Mouse (Mus musculus) lung, embryonic 14.5 days (tissue): Measurements from ENCODE around the gene Lrrc57. TPM values are rescaled to one million over a fixed set of nuclear protein-coding genes. Genes with fewer than 3 reads are reported as not detected.

Source experiments
- ATAC-seq: fragments of 200-750 bp; cut with Nextera tagmentation; 2 replicates; pipeline ENCODE4 v1.8.0; 2017; ENCODE audit warnings: mild to moderate bottlenecking, moderate TSS enrichment, moderate library complexity; ENCODE audit not compliant: insufficient read depth
- DNase-seq: peaks from one replicate; pipeline ENCODE4 v3.0.0-alpha.2; 2015
- H3K27ac ChIP-seq: fragments of 300-500 bp; sonication (generic); 2 replicates; pipeline ENCODE4 v1.5.1; 2014; ENCODE audit warnings: low read depth, mild to moderate bottlenecking, moderate library complexity
- H3K27me3 ChIP-seq: fragments of 300-500 bp; sonication (generic); 2 replicates; pipeline ENCODE4 v1.6.1; 2014; ENCODE audit warnings: low read length, control low read depth; ENCODE audit not compliant: insufficient read depth
- H3K36me3 ChIP-seq: fragments of 300-500 bp; sonication (generic); 2 replicates; pipeline ENCODE4 v1.6.1; 2014; ENCODE audit warnings: control low read depth; ENCODE audit not compliant: insufficient read depth
- H3K4me1 ChIP-seq: fragments of 300-500 bp; sonication (generic); 2 replicates; pipeline ENCODE4 v1.6.1; 2014; ENCODE audit warnings: antibody characterized with exemption, control low read depth; ENCODE audit not compliant: insufficient read depth
- H3K4me2 ChIP-seq: fragments of 300-500 bp; sonication (generic); 2 replicates; pipeline ENCODE4 v1.6.1; 2014; ENCODE audit warnings: mild to moderate bottlenecking
- H3K4me3 ChIP-seq: fragments of 300-500 bp; sonication (generic); 2 replicates; pipeline ENCODE4 v1.5.1; 2014; ENCODE audit warnings: low read depth, low read length
- H3K9ac ChIP-seq: fragments of 300-500 bp; sonication (generic); 2 replicates; pipeline ENCODE4 v1.6.1; 2014
- H3K9me3 ChIP-seq: fragments of 300-500 bp; sonication (generic); 2 replicates; pipeline ENCODE4 v1.6.1; 2016; ENCODE audit warnings: low read depth, low read length, control low read depth
- CTCF ChIP-seq: IDR thresholded peaks from 2 replicates; pipeline ENCODE4 v1.5.1; 2016; ENCODE audit warnings: antibody characterized with exemption, low read depth
- WGBS: fragments of 180-500 bp; shearing (Covaris S2); extraction: QIAGEN DNeasy Blood & Tissue Kit; methylation state at CpG from one replicate; pipeline ENCODE4 v1.1.7; 2014; 5-methylcytosine and 5-hydroxymethylcytosine counted together
- polyA plus RNA-seq: library from polyadenylated mRNA; unstranded; fragments of >200 nt; fragmentation: Nextera tagmentation; extraction: Ambion mirVana; gene quantifications from 2 replicates; pipeline ENCODE4 v1.2.1, GENCODE M21; 2014

Lrrc57 gene
- polyA plus RNA-seq, 1 experiment from 2014 or later, result 23.5 TPM

DNA sequence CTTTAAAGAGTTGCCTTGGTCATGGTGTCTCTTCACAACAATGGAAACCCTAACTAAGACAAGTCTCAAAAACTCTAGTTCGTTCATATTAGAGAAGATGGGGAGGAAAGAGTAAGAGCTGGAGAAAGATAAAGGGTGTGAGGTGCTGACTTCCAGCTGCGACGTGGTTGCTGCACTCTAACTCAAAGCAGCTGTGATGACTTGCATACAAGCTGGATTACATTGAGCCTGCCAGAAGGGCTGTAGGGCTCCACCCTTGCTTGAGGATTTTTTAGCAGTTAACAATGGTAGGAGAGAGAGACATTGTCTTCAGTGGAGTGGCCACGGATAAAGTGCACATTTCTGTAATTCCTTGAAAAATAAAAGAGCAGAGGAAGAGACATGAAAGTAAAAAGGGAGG is 37.5 kb upstream of the Lrrc57 start:
- Histone ChIP-seq H3K4me3 (no peak overlapping the region), H3K27ac (no peak overlapping the region), H3K9me3 (no peaks in the 10 kb centered on the region), H3K4me1 (no peaks in the 10 kb centered on the region), H3K4me2 (no peak overlapping the region), H3K36me3 (peaks cover 10% of the 10 kb centered on the region; the same call in 1 of the 2 replicates), H3K27me3 (no peaks in the 10 kb centered on the region), H3K9ac (no peak overlapping the region)
- 39% methylated on average over 4 of the region's 4 CpGs for WGBS
- no peak for TF ChIP-seq CTCF
- ATAC-seq, result peak; percentile 77; the same call in 1 of the 2 replicates
- peak; percentile 80 for DNase-seq

DNA sequence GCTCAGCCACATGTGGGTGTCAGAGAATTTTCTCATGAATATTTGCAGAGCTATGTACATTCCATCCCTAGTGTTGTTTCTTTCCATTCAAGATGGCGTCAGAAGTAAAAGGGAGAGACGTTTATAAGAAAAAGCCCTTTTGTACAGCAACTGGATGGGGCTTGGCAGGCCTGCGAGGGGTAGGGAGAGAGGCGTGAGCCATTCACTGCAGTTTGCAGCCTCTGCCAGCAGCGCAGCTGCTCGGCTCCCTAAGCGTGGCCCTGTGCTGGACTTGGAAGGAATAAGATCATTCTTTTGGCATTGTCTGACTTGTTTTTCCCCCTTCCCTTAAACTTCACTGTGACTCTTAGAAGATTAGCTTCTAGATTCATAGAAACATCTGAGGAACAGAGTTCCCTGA is 34.5 kb upstream of the Lrrc57 start:
- Histone ChIP-seq H3K4me1 (no peaks in the 10 kb centered on the region), H3K9me3 (no peaks in the 10 kb centered on the region), H3K9ac (no peak overlapping the region), H3K36me3 (peaks cover 10% of the 10 kb centered on the region; the same call in 1 of the 2 replicates), H3K27ac (peak overlapping the region; percentile 55), H3K4me2 (no peak overlapping the region), H3K4me3 (no peak overlapping the region), H3K27me3 (no peaks in the 10 kb centered on the region)
- no peak for TF ChIP-seq CTCF
- DNase-seq (peak; percentile 83), ATAC-seq (peak; percentile 95)
- WGBS, result 42% methylated on average over 7 of the region's 7 CpGs

DNA sequence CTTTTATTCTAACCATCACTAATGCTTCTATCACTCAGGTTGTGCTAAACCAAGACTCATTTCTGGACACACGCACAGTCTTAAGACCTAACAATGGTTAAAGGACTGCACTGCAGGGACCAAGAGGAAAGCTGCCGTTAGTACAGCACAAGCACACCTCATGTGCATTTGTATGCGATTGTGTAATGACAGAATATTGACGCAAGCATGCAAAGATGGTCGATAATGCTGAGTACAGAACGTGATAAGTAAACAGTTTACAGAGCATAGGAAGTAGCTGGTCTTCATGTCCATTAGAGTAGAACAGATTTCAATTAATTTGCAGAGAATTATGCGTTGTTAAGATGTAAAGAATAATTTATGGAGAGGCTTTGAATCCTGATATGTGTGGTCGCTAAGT is 31.5 kb upstream of the Lrrc57 start:
- H3K9ac ChIP-seq, result no peak overlapping the region
- no peaks in the 10 kb centered on the region for H3K9me3 ChIP-seq
- H3K27ac ChIP-seq, result no peak overlapping the region
- H3K4me2 ChIP-seq, result no peak overlapping the region
- WGBS, result 86% methylated on average over 8 of the region's 8 CpGs
- no peaks in the 10 kb centered on the region for H3K27me3 ChIP-seq
- peaks cover 10% of the 10 kb centered on the region; the same call in 1 of the 2 replicates for H3K36me3 ChIP-seq
- ATAC-seq, result no peak
- no peak for DNase-seq
- no peak for TF ChIP-seq CTCF
- no peaks in the 10 kb centered on the region for H3K4me1 ChIP-seq
- no peak overlapping the region for H3K4me3 ChIP-seq

DNA sequence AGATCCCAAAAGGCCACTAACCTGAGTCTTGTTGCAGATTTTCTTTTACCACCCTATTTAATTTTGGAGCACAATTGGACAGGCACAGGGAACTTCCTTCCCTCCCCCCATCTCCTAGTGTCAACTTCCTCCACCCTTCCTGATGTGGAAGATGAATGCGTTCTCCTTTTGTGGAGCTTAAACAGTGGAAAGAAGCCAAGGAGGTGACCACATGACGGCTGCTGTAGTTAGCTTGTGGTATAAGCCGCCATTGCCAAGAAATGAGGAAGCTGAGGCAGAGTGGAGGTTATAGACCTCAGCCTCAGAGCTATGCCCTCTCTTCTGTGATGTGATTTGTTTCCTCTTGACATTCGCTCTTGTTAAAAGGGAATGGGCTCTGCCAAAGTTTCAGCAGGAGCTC is 22.6 kb upstream of the Lrrc57 start:
- peak overlapping the region; percentile 3; the same call in 1 of the 2 replicates for H3K27ac ChIP-seq
- 50% methylated on average over 4 of the region's 4 CpGs for WGBS
- no peak overlapping the region for H3K9ac ChIP-seq
- peak overlapping the region; percentile 5; the same call in 1 of the 2 replicates for H3K4me2 ChIP-seq
- DNase-seq (peak; percentile 70), ATAC-seq (no peak)
- H3K36me3 ChIP-seq, result peaks cover 23% of the 10 kb centered on the region; the same call in 1 of the 2 replicates
- TF ChIP-seq CTCF, result no peak
- no peaks in the 10 kb centered on the region for H3K9me3 ChIP-seq
- H3K4me1 ChIP-seq, result 0 out of 2 replicates have a peak, but pooled peaks cover 7% of the 10 kb centered on the region
- H3K27me3 ChIP-seq, result no peaks in the 10 kb centered on the region
- H3K4me3 ChIP-seq, result no peak overlapping the region

DNA sequence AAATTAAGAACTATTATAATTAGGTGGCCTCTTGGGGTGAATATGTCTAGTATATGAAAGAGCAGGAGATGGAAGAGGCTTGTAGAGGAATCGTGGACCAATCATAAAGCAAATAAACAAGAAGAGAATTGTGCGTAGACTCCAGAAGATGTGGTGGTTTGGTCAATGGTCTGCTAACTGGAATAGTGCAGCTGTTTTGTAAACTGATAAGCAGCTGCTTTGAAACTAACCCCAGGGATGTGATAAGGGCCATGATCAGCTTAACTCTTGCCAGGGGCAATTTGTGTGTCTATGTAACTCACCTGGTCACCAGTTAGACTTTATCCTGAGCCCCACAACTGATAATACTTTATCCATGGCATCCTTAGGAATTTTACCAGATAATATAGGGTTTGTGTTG is 22.2 kb upstream of the Lrrc57 start:
- no peak for ATAC-seq
- WGBS, result 48% methylated on average over 2 of the region's 2 CpGs
- 0 out of 2 replicates have a peak, but pooled peaks cover 7% of the 10 kb centered on the region for H3K4me1 ChIP-seq

DNA sequence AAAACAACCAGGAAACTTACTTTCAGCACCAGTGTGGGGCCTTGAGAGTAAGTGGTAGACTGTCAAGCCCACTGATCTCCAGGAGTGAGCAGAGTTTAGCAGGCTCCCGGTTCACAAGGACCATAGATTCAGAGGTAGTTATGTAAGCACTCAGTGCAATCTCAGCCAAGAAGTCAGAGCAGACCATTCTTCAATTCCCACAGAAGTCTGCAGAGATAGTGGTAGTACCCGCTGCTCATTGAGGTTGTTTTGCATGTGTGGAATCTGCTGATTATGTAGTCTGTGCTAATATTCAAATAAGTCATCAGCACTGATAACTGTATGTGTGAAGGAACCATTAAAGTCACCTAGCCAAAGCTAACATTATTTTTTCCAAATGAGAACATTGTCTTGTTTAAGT is 21.3 kb upstream of the Lrrc57 start:
- no peak overlapping the region for H3K9ac ChIP-seq
- peaks cover 23% of the 10 kb centered on the region; the same call in 1 of the 2 replicates for H3K36me3 ChIP-seq
- no peak for DNase-seq
- H3K27me3 ChIP-seq, result no peaks in the 10 kb centered on the region
- peak overlapping the region; percentile 69 for H3K4me2 ChIP-seq
- 0 out of 2 replicates have a peak, but pooled peaks cover 7% of the 10 kb centered on the region for H3K4me1 ChIP-seq
- ATAC-seq, result no peak
- TF ChIP-seq CTCF, result no peak
- 47% methylated on average over 2 of the region's 2 CpGs for WGBS
- H3K9me3 ChIP-seq, result no peaks in the 10 kb centered on the region
- no peak overlapping the region for H3K27ac ChIP-seq
- no peak overlapping the region for H3K4me3 ChIP-seq

More for the DNA sequence above, 22.2 kb upstream of the Lrrc57 start:
- no peak for TF ChIP-seq CTCF
- peaks cover 23% of the 10 kb centered on the region; the same call in 1 of the 2 replicates for H3K36me3 ChIP-seq
- H3K4me2 ChIP-seq, result peak overlapping the region; percentile 5; the same call in 1 of the 2 replicates
- no peaks in the 10 kb centered on the region for H3K27me3 ChIP-seq
- no peak overlapping the region for H3K9ac ChIP-seq
- H3K4me3 ChIP-seq, result no peak overlapping the region
- no peak for DNase-seq
- H3K9me3 ChIP-seq, result no peaks in the 10 kb centered on the region
- H3K27ac ChIP-seq, result peak overlapping the region; percentile 3; the same call in 1 of the 2 replicates

DNA sequence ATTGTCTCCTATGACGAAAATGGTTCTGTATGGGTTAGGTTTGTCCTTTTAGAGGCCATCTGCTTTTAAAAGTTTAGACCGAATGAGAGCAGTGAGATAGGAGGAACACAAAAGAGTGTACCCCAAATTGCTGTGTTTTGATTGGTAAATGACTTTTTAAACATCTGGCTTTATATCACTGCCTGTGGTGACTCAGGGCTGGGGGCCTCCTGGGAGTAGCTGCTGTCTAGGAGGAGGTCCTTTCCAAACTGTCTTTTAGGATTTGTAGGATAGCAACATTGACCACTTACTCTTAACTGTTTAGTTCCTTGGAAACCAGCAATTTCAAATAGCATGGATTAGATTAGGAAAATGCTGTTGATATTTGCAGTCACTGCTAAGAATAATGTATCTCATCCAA is 20.9 kb upstream of the Lrrc57 start:
- Histone ChIP-seq H3K4me2 (peak overlapping the region; percentile 69), H3K4me3 (0 out of 2 replicates have a peak overlapping the region, but pooled peaks have one; percentile 57)

More for the DNA sequence above, 20.9 kb upstream of the Lrrc57 start:
- no peak for DNase-seq
- no peak for TF ChIP-seq CTCF
- no peaks in the 10 kb centered on the region for H3K27me3 ChIP-seq
- peaks cover 20% of the 10 kb centered on the region; the same call in 1 of the 2 replicates for H3K36me3 ChIP-seq
- no peak for ATAC-seq
- no peaks in the 10 kb centered on the region for H3K9me3 ChIP-seq
- H3K9ac ChIP-seq, result no peak overlapping the region
- H3K27ac ChIP-seq, result no peak overlapping the region
- H3K4me1 ChIP-seq, result 0 out of 2 replicates have a peak, but pooled peaks cover 7% of the 10 kb centered on the region
- WGBS, result 75% methylated on average over 2 of the region's 2 CpGs
